Mouse (Mus musculus) cortical plate, adult 2 months (tissue): ENCODE results near the gene Wap.

ENCODE experiments used
- CTCF ChIP-seq: fragments of 200-500 bp; IDR thresholded peaks from 2 replicates; pipeline ENCODE4 v1.5.1; 2011; ENCODE audit warnings: mild to moderate bottlenecking, control low read depth, low read length; ENCODE audit not compliant: insufficient read depth; ENCODE audit errors: extremely low read depth
- POLR2A ChIP-seq: fragments of 200-500 bp; IDR thresholded peaks from 2 replicates; pipeline ENCODE4 v1.6.1; 2011; ENCODE audit warnings: mild to moderate bottlenecking, low read length, control low read depth; ENCODE audit not compliant: insufficient read depth; ENCODE audit errors: extremely low read depth

DNA sequence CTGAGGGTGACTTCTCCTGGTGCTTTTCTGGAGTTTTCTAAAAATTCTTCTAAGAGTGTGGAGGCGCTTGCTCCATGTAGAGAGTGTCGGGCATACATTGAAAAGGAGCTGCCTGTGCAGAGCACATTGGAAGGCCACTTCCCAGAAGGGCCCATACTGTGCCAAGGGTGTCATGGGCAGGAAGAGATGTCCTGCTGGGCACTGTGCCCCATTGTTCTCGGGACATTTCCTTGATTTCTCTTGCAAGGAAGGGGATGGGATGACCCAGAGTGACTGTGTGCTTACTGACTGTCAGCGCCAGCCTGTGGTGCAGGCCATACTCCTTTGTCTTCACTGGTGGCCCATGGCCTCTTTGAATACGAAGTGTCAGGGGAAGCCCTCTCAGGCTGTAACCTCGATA lies 635 bp upstream of the Wap start:
- no peak for TF ChIP-seq CTCF
- TF ChIP-seq POLR2A = no peak
